Mouse (Mus musculus): ENCODE data around the gene B4galt2. TPM values are rescaled to one million over a fixed set of nuclear protein-coding genes. Genes with fewer than 3 reads are reported as not detected.

The B4galt2 gene
- polyA plus RNA-seq, 1 experiment from 2014 or later, result 27.6 TPM

GRCm38 (mm10) chr4:117904094-117904493 is 20.8 kb upstream of the B4galt2 start:
- Histone ChIP-seq H3K36me3 (peaks cover 76% of the 10 kb centered on the region), H3K4me1 (peaks cover 2% of the 10 kb centered on the region; the same call in 1 of the 2 replicates), H3K4me2 (no peak overlapping the region), H3K4me3 (no peak overlapping the region), H3K27me3 (no peaks in the 10 kb centered on the region), H3K27ac (no peak overlapping the region), H3K9me3 (no peaks in the 10 kb centered on the region), H3K9ac (no peak overlapping the region)
- WGBS, result 93% methylated on average over 10 of the region's 10 CpGs
- no peak for ATAC-seq (ENCODE audit: insufficient number of reproducible peaks, low FRiP score, low TSS enrichment, low read depth)

GRCm38 (mm10) chr4:117898111-117898510 is 14.8 kb upstream of the B4galt2 start:
- peaks cover 93% of the 10 kb centered on the region for H3K36me3 ChIP-seq
- H3K4me3 ChIP-seq, result no peak overlapping the region
- H3K27me3 ChIP-seq, result no peaks in the 10 kb centered on the region
- no peak overlapping the region for H3K4me2 ChIP-seq
- no peak overlapping the region for H3K9ac ChIP-seq
- WGBS, result 78% methylated on average over 3 of the region's 3 CpGs
- no peak for ATAC-seq (ENCODE audit: insufficient number of reproducible peaks, low FRiP score, low TSS enrichment, low read depth)
- H3K27ac ChIP-seq, result no peak overlapping the region
- H3K9me3 ChIP-seq, result no peaks in the 10 kb centered on the region
- no peaks in the 10 kb centered on the region for H3K4me1 ChIP-seq

GRCm38 (mm10) chr4:117896031-117896430 is 12.7 kb upstream of the B4galt2 start:
- Histone ChIP-seq H3K27ac (no peak overlapping the region), H3K27me3 (no peaks in the 10 kb centered on the region), H3K4me2 (no peak overlapping the region), H3K4me3 (no peak overlapping the region), H3K9me3 (no peaks in the 10 kb centered on the region), H3K36me3 (peaks cover 72% of the 10 kb centered on the region), H3K9ac (no peak overlapping the region), H3K4me1 (peaks cover 9% of the 10 kb centered on the region)
- no peak for ATAC-seq (ENCODE audit: insufficient number of reproducible peaks, low FRiP score, low TSS enrichment, low read depth)
- WGBS, result 92% methylated on average over 6 of the region's 6 CpGs

- Histone ChIP-seq H3K4me2 (no peak overlapping the region), H3K36me3 (peaks cover 65% of the 10 kb centered on the region), H3K9me3 (no peaks in the 10 kb centered on the region), H3K4me3 (no peak overlapping the region), H3K9ac (no peak overlapping the region), H3K27ac (no peak overlapping the region), H3K27me3 (no peaks in the 10 kb centered on the region), H3K4me1 (peaks cover 14% of the 10 kb centered on the region)
- no peak for ATAC-seq (ENCODE audit: insufficient number of reproducible peaks, low FRiP score, low TSS enrichment, low read depth)
- WGBS, result 79% methylated on average over 7 of the region's 7 CpGs
These were observed 12.1 kb upstream of the B4galt2 start for GRCm38 (mm10) chr4:117895339-117895738.

GRCm38 (mm10) chr4:117894601-117895000 is 11.3 kb upstream of the B4galt2 start:
- H3K4me1 ChIP-seq, result peaks cover 14% of the 10 kb centered on the region
- no peak overlapping the region for H3K4me2 ChIP-seq
- 88% methylated on average over 8 of the region's 8 CpGs for WGBS
- H3K27me3 ChIP-seq, result no peaks in the 10 kb centered on the region
- peaks cover 59% of the 10 kb centered on the region for H3K36me3 ChIP-seq
- ATAC-seq (ENCODE audit: insufficient number of reproducible peaks, low FRiP score, low TSS enrichment, low read depth), result no peak
- H3K9ac ChIP-seq, result no peak overlapping the region
- H3K9me3 ChIP-seq, result no peaks in the 10 kb centered on the region
- no peak overlapping the region for H3K27ac ChIP-seq
- H3K4me3 ChIP-seq, result no peak overlapping the region

GRCm38 (mm10) chr4:117893376-117893775 is 10.1 kb upstream of the B4galt2 start:
- H3K9ac ChIP-seq, result no peak overlapping the region
- no peaks in the 10 kb centered on the region for H3K9me3 ChIP-seq
- H3K36me3 ChIP-seq, result peaks cover 54% of the 10 kb centered on the region
- H3K4me3 ChIP-seq, result no peak overlapping the region
- peaks cover 14% of the 10 kb centered on the region for H3K4me1 ChIP-seq
- 15% methylated on average over 9 of the region's 9 CpGs for WGBS
- no peak for ATAC-seq (ENCODE audit: insufficient number of reproducible peaks, low FRiP score, low TSS enrichment, low read depth)
- H3K27me3 ChIP-seq, result no peaks in the 10 kb centered on the region
- no peak overlapping the region for H3K4me2 ChIP-seq
- H3K27ac ChIP-seq, result no peak overlapping the region

GRCm38 (mm10) chr4:117891738-117892161 is 8.5 kb upstream of the B4galt2 start, which contains the start of gene Dph2:
Gene Dph2 (minus strand): TSS chr4:117892032.
- Histone ChIP-seq H3K36me3 (peaks cover 39% of the 10 kb centered on the region), H3K27me3 (no peaks in the 10 kb centered on the region)
- under 1% methylated on average over 21 of the region's 21 CpGs for WGBS

GRCm38 (mm10) chr4:117890750-117891149 is 7.5 kb upstream of the B4galt2 start:
- Histone ChIP-seq H3K4me2 (peak overlapping the region; percentile 91), H3K36me3 (peaks cover 29% of the 10 kb centered on the region), H3K4me1 (peaks cover 29% of the 10 kb centered on the region), H3K27ac (no peak overlapping the region), H3K9me3 (no peaks in the 10 kb centered on the region), H3K9ac (no peak overlapping the region), H3K4me3 (peak overlapping the region; percentile 81; the same call in 1 of the 2 replicates), H3K27me3 (no peaks in the 10 kb centered on the region)
- 89% methylated on average over 8 of the region's 8 CpGs for WGBS
- ATAC-seq (ENCODE audit: insufficient number of reproducible peaks, low FRiP score, low TSS enrichment, low read depth), result no peak

More at GRCm38 (mm10) chr4:117891738-117892161, 8.5 kb upstream of the B4galt2 start, which contains the start of gene Dph2:
- Histone ChIP-seq H3K9ac (peak within 1 kb of the TSS; percentile 47; the same call in 1 of the 2 replicates), H3K4me1 (peaks cover 20% of the 10 kb centered on the region), H3K9me3 (no peaks in the 10 kb centered on the region), H3K4me3 (peak within 1 kb of the TSS; percentile 81), H3K4me2 (peak within 1 kb of the TSS; percentile 91), H3K27ac (no peak within 1 kb of the TSS)
- peak; percentile 87 for ATAC-seq (ENCODE audit: insufficient number of reproducible peaks, low FRiP score, low TSS enrichment, low read depth)

GRCm38 (mm10) chr4:117890031-117890430 is 6.7 kb upstream of the B4galt2 start:
- Histone ChIP-seq H3K27me3 (no peaks in the 10 kb centered on the region), H3K4me2 (no peak overlapping the region), H3K36me3 (peaks cover 29% of the 10 kb centered on the region), H3K27ac (no peak overlapping the region), H3K9me3 (no peaks in the 10 kb centered on the region), H3K4me3 (no peak overlapping the region), H3K9ac (no peak overlapping the region), H3K4me1 (peaks cover 29% of the 10 kb centered on the region)
- 93% methylated on average over 14 of the region's 14 CpGs for WGBS
- ATAC-seq (ENCODE audit: insufficient number of reproducible peaks, low FRiP score, low TSS enrichment, low read depth), result no peak

- Histone ChIP-seq H3K27me3 (no peaks in the 10 kb centered on the region), H3K4me2 (no peak overlapping the region), H3K27ac (no peak overlapping the region), H3K36me3 (peaks cover 29% of the 10 kb centered on the region), H3K9ac (no peak overlapping the region), H3K9me3 (no peaks in the 10 kb centered on the region), H3K4me1 (peaks cover 30% of the 10 kb centered on the region), H3K4me3 (no peak overlapping the region)
- 91% methylated on average over 15 of the region's 15 CpGs for WGBS
- ATAC-seq (ENCODE audit: insufficient number of reproducible peaks, low FRiP score, low TSS enrichment, low read depth), result no peak
These were observed 6.2 kb upstream of the B4galt2 start for GRCm38 (mm10) chr4:117889471-117889870.

GRCm38 (mm10) chr4:117887920-117888319 is 4.6 kb upstream of the B4galt2 start:
- H3K4me2 ChIP-seq, result no peak overlapping the region
- 75% methylated on average over 2 of the region's 2 CpGs for WGBS

GRCm38 (mm10) chr4:117887133-117887532 is 3.8 kb upstream of the B4galt2 start, which contains the start of gene Atp6v0b:
Gene Atp6v0b (minus strand): TSS chr4:117887333.
- Histone ChIP-seq H3K9me3 (no peaks in the 10 kb centered on the region), H3K4me2 (peak within 1 kb of the TSS; percentile 94), H3K4me3 (peak within 1 kb of the TSS; percentile 94), H3K4me1 (peaks cover 47% of the 10 kb centered on the region), H3K27me3 (no peaks in the 10 kb centered on the region), H3K36me3 (peaks cover 26% of the 10 kb centered on the region), H3K9ac (peak within 1 kb of the TSS; percentile 86), H3K27ac (peak within 1 kb of the TSS; percentile 71)
- peak; percentile 82 for ATAC-seq (ENCODE audit: insufficient number of reproducible peaks, low FRiP score, low TSS enrichment, low read depth)
- WGBS, result under 1% methylated on average over 37 of the region's 37 CpGs

More at GRCm38 (mm10) chr4:117887920-117888319, 4.6 kb upstream of the B4galt2 start:
- Histone ChIP-seq H3K27ac (no peak overlapping the region), H3K4me3 (no peak overlapping the region; the same call in 1 of the 2 replicates), H3K4me1 (peaks cover 41% of the 10 kb centered on the region), H3K9ac (no peak overlapping the region), H3K9me3 (no peaks in the 10 kb centered on the region), H3K27me3 (no peaks in the 10 kb centered on the region), H3K36me3 (peaks cover 26% of the 10 kb centered on the region)
- no peak for ATAC-seq (ENCODE audit: insufficient number of reproducible peaks, low FRiP score, low TSS enrichment, low read depth)
